Mouse (Mus musculus) neural tube, embryonic 12.5 days (tissue): Measurements from ENCODE around the gene Nkain2. TPM values are rescaled to one million over a fixed set of nuclear protein-coding genes. Genes with fewer than 3 reads are reported as not detected.
"Not testable (repeated sequence)": the region's sequence is repeated elsewhere in the genome, so short reads cannot be mapped to it uniquely, and the experiment has no call there.

ENCODE experiments used
- ATAC-seq: fragments of 200-750 bp; cut with Nextera tagmentation; 2 replicates; pipeline ENCODE4 v1.8.0; 2017; ENCODE audit warnings: low read depth, mild to moderate bottlenecking, moderate TSS enrichment, moderate library complexity; ENCODE audit not compliant: low FRiP score
- H3K27ac ChIP-seq: fragments of 300-500 bp; sonication (generic); 2 replicates; pipeline ENCODE4 v1.5.1; 2016
- H3K27me3 ChIP-seq: fragments of 300-500 bp; sonication (generic); replicated peaks from 2 replicates; pipeline ENCODE4 v1.6.1; 2016; ENCODE audit warnings: mild to moderate bottlenecking
- H3K36me3 ChIP-seq: fragments of 300-500 bp; sonication (generic); 2 replicates; pipeline ENCODE4 v1.6.1; 2016; ENCODE audit warnings: mild to moderate bottlenecking
- H3K4me1 ChIP-seq: fragments of 300-500 bp; sonication (generic); 2 replicates; pipeline ENCODE4 v1.6.1; 2016
- H3K4me2 ChIP-seq: fragments of 300-500 bp; sonication (generic); replicated peaks from 2 replicates; pipeline ENCODE4 v1.6.1; 2016; ENCODE audit warnings: mild to moderate bottlenecking
- H3K4me3 ChIP-seq: fragments of 300-500 bp; sonication (generic); 2 replicates; pipeline ENCODE4 v1.5.1; 2016
- H3K9ac ChIP-seq: fragments of 300-500 bp; sonication (generic); 2 replicates; pipeline ENCODE4 v1.6.1; 2016; ENCODE audit warnings: mild to moderate bottlenecking
- H3K9me3 ChIP-seq: fragments of 300-500 bp; sonication (generic); 2 replicates; pipeline ENCODE4 v1.6.1; 2016; ENCODE audit warnings: mild to moderate bottlenecking
- WGBS: fragments of 180-500 bp; shearing (Covaris S2); methylation state at CpG from one replicate; pipeline ENCODE4 v1.1.7; 2016; 5-methylcytosine and 5-hydroxymethylcytosine counted together
- polyA plus RNA-seq: library from polyadenylated mRNA; unstranded; fragments of >200 nt; fragmentation: Nextera tagmentation; extraction: Ambion mirVana; gene quantifications from 2 replicates; pipeline ENCODE4 v1.2.1, GENCODE M21; 2016

Nkain2 gene
- polyA plus RNA-seq, 1 experiment from 2014 or later: 7.2 TPM

- 36% methylated on average over 1 of the region's 1 CpGs for WGBS
- no peak overlapping the region for H3K27ac ChIP-seq
- no peak overlapping the region for H3K4me3 ChIP-seq
- no peaks in the 10 kb centered on the region for H3K27me3 ChIP-seq
- H3K9me3 ChIP-seq: no peaks in the 10 kb centered on the region
- peak; percentile 13; the same call in 1 of the 2 replicates for ATAC-seq
- no peaks in the 10 kb centered on the region for H3K4me1 ChIP-seq
- H3K4me2 ChIP-seq: no peak overlapping the region
- H3K9ac ChIP-seq: no peak overlapping the region
- no peaks in the 10 kb centered on the region for H3K36me3 ChIP-seq
Observed at GRCm38 (mm10) chr10:32001216-32001753, 889.0 kb downstream of the Nkain2 start.

- H3K27ac ChIP-seq: no peak overlapping the region
- 94% methylated on average over 1 of the region's 1 CpGs for WGBS
- no peaks in the 10 kb centered on the region for H3K4me1 ChIP-seq
- no peak overlapping the region for H3K9ac ChIP-seq
- H3K36me3 ChIP-seq: no peaks in the 10 kb centered on the region
- no peak for ATAC-seq
- H3K4me3 ChIP-seq: no peak overlapping the region
- H3K9me3 ChIP-seq: no peaks in the 10 kb centered on the region
- H3K27me3 ChIP-seq: no peaks in the 10 kb centered on the region
- H3K4me2 ChIP-seq: no peak overlapping the region
Observed at GRCm38 (mm10) chr10:31993205-31993604, 897.1 kb downstream of the Nkain2 start.

GRCm38 (mm10) chr10:31978387-31978786, 911.9 kb downstream of the Nkain2 start:
- Histone ChIP-seq H3K27me3 (no peaks in the 10 kb centered on the region), H3K4me1 (no peaks in the 10 kb centered on the region), H3K4me2 (no peak overlapping the region), H3K36me3 (no peaks in the 10 kb centered on the region), H3K4me3 (no peak overlapping the region), H3K27ac (no peak overlapping the region), H3K9ac (no peak overlapping the region), H3K9me3 (no peaks in the 10 kb centered on the region)
- ATAC-seq: no peak

- Histone ChIP-seq H3K4me1 (no peaks in the 10 kb centered on the region), H3K4me2 (no peak overlapping the region), H3K27me3 (no peaks in the 10 kb centered on the region), H3K36me3 (no peaks in the 10 kb centered on the region), H3K4me3 (no peak overlapping the region), H3K9ac (no peak overlapping the region), H3K27ac (no peak overlapping the region), H3K9me3 (no peaks in the 10 kb centered on the region)
- 64% methylated on average over 2 of the region's 2 CpGs for WGBS
- no peak for ATAC-seq
Observed at GRCm38 (mm10) chr10:31947178-31947726, 943.0 kb downstream of the Nkain2 start.

- H3K9me3 ChIP-seq: no peaks in the 10 kb centered on the region
- no peak overlapping the region for H3K9ac ChIP-seq
- H3K4me2 ChIP-seq: no peak overlapping the region
- 93% methylated on average over 2 of the region's 2 CpGs for WGBS
- no peaks in the 10 kb centered on the region for H3K4me1 ChIP-seq
- ATAC-seq: no peak
- H3K4me3 ChIP-seq: no peak overlapping the region
- no peak overlapping the region for H3K27ac ChIP-seq
- no peaks in the 10 kb centered on the region for H3K36me3 ChIP-seq
- H3K27me3 ChIP-seq: no peaks in the 10 kb centered on the region
Observed at GRCm38 (mm10) chr10:31931961-31932360, 958.3 kb downstream of the Nkain2 start.

GRCm38 (mm10) chr10:31927657-31928056, 962.6 kb downstream of the Nkain2 start:
- Histone ChIP-seq H3K27me3 (no peaks in the 10 kb centered on the region), H3K27ac (no peak overlapping the region), H3K4me2 (no peak overlapping the region), H3K9ac (no peak overlapping the region), H3K9me3 (no peaks in the 10 kb centered on the region), H3K4me3 (no peak overlapping the region), H3K36me3 (no peaks in the 10 kb centered on the region), H3K4me1 (no peaks in the 10 kb centered on the region)
- ATAC-seq: no peak
- 73% methylated on average over 5 of the region's 5 CpGs for WGBS

- 93% methylated on average over 3 of the region's 3 CpGs for WGBS
- H3K9me3 ChIP-seq, H3K4me2 ChIP-seq, H3K27me3 ChIP-seq, H3K4me1 ChIP-seq, H3K4me3 ChIP-seq, ATAC-seq, H3K36me3 ChIP-seq, H3K9ac ChIP-seq, H3K27ac ChIP-seq: not testable (repeated sequence)
Observed at GRCm38 (mm10) chr10:31920901-31921300, 969.4 kb downstream of the Nkain2 start.

- 18% methylated on average over 3 of the region's 3 CpGs for WGBS
- H3K9me3 ChIP-seq: no peaks in the 10 kb centered on the region
- H3K4me2 ChIP-seq: no peak overlapping the region
- H3K4me3 ChIP-seq: no peak overlapping the region
- H3K27me3 ChIP-seq: no peaks in the 10 kb centered on the region
- peak; percentile 93 for ATAC-seq
- no peak overlapping the region for H3K9ac ChIP-seq
- H3K4me1 ChIP-seq: no peaks in the 10 kb centered on the region
- no peak overlapping the region for H3K27ac ChIP-seq
- H3K36me3 ChIP-seq: no peaks in the 10 kb centered on the region
Observed at GRCm38 (mm10) chr10:31907488-31907887, 982.8 kb downstream of the Nkain2 start.

GRCm38 (mm10) chr10:31899501-31899900, 990.8 kb downstream of the Nkain2 start:
- Histone ChIP-seq H3K27ac (no peak overlapping the region), H3K4me3 (no peak overlapping the region), H3K4me1 (no peaks in the 10 kb centered on the region), H3K9me3 (no peaks in the 10 kb centered on the region), H3K9ac (no peak overlapping the region), H3K36me3 (no peaks in the 10 kb centered on the region), H3K27me3 (no peaks in the 10 kb centered on the region), H3K4me2 (no peak overlapping the region)
- ATAC-seq: no peak
- 26% methylated on average over 2 of the region's 2 CpGs for WGBS

- Histone ChIP-seq H3K4me2 (no peak overlapping the region), H3K36me3 (no peaks in the 10 kb centered on the region), H3K9me3 (no peaks in the 10 kb centered on the region), H3K27ac (no peak overlapping the region), H3K27me3 (no peaks in the 10 kb centered on the region), H3K4me3 (no peak overlapping the region), H3K4me1 (no peaks in the 10 kb centered on the region), H3K9ac (no peak overlapping the region)
- 55% methylated on average over 4 of the region's 4 CpGs for WGBS
- ATAC-seq: peak; percentile 83
Observed at GRCm38 (mm10) chr10:31873323-31873895, 1016.9 kb downstream of the Nkain2 start.

- ATAC-seq: no peak
- WGBS: 91% methylated on average over 1 of the region's 1 CpGs
- H3K27ac ChIP-seq: no peak overlapping the region
Observed at GRCm38 (mm10) chr10:31868275-31868674, 1022.0 kb downstream of the Nkain2 start.

GRCm38 (mm10) chr10:31827041-31827440, 1063.2 kb downstream of the Nkain2 start:
- WGBS: 81% methylated on average over 1 of the region's 1 CpGs
- H3K4me3 ChIP-seq: no peak overlapping the region
- no peak overlapping the region for H3K27ac ChIP-seq
- no peak overlapping the region for H3K4me2 ChIP-seq
- no peaks in the 10 kb centered on the region for H3K4me1 ChIP-seq
- no peak for ATAC-seq
- no peaks in the 10 kb centered on the region for H3K36me3 ChIP-seq
- no peaks in the 10 kb centered on the region for H3K9me3 ChIP-seq
- no peaks in the 10 kb centered on the region for H3K27me3 ChIP-seq
- H3K9ac ChIP-seq: no peak overlapping the region

More at GRCm38 (mm10) chr10:31868275-31868674, 1022.0 kb downstream of the Nkain2 start:
- Histone ChIP-seq H3K4me1 (no peaks in the 10 kb centered on the region), H3K9me3 (no peaks in the 10 kb centered on the region), H3K36me3 (no peaks in the 10 kb centered on the region), H3K4me2 (no peak overlapping the region), H3K9ac (no peak overlapping the region), H3K4me3 (no peak overlapping the region), H3K27me3 (no peaks in the 10 kb centered on the region)

GRCm38 (mm10) chr10:31812543-31812942, 1077.7 kb downstream of the Nkain2 start:
- H3K4me1 ChIP-seq: no peaks in the 10 kb centered on the region
- no peaks in the 10 kb centered on the region for H3K27me3 ChIP-seq
- no peak overlapping the region for H3K4me2 ChIP-seq
- no peak overlapping the region for H3K9ac ChIP-seq
- ATAC-seq: no peak
- no peaks in the 10 kb centered on the region for H3K36me3 ChIP-seq
- H3K4me3 ChIP-seq: no peak overlapping the region
- WGBS: 78% methylated on average over 3 of the region's 3 CpGs
- H3K27ac ChIP-seq: no peak overlapping the region
- no peaks in the 10 kb centered on the region for H3K9me3 ChIP-seq
